Mouse (Mus musculus) ES-E14 (cell line): Measurements from ENCODE around the gene Zfp579. TPM values are rescaled to one million over a fixed set of nuclear protein-coding genes. Genes with fewer than 3 reads are reported as not detected.

ENCODE experiments used
- DNase-seq: peaks from one replicate; pipeline ENCODE4 v3.0.0-alpha.2; 2013; ENCODE audit warnings: low read depth, low spot score
- H3K27ac ChIP-seq: 2 replicates; pipeline ENCODE4 v1.5.1; 2012; ENCODE audit warnings: low read depth, mild to moderate bottlenecking, low read length, moderate library complexity, mixed read lengths; ENCODE audit not compliant: poor library complexity, insufficient read depth, severe bottlenecking
- H3K36me3 ChIP-seq: 2 replicates; pipeline ENCODE4 v1.6.1; 2012; ENCODE audit warnings: mild to moderate bottlenecking, low read length, moderate library complexity, mixed read lengths; ENCODE audit not compliant: control insufficient read depth, poor library complexity, insufficient read depth, severe bottlenecking
- H3K4me1 ChIP-seq, 2 experiments: fragments of 150-350 bp in 1 of 2; sonication (generic) in 1 of 2; 2 replicates each; pipeline ENCODE4 v1.6.1; 2012; ENCODE audit warnings: low read length in 2 of 2, mild to moderate bottlenecking in 1 of 2, mixed read lengths in 1 of 2; ENCODE audit not compliant: control insufficient read depth in 2 of 2, insufficient read depth in 2 of 2, poor library complexity in 1 of 2
- H3K4me3 ChIP-seq, 2 experiments: fragments of 150-350 bp in 1 of 2; sonication (generic) in 1 of 2; 2 replicates each; pipeline ENCODE4 v1.5.1; 2012; ENCODE audit warnings: low read length in 2 of 2, low read depth in 1 of 2, mild to moderate bottlenecking in 1 of 2, mixed read lengths in 1 of 2; ENCODE audit not compliant: insufficient read depth in 1 of 2, poor library complexity in 1 of 2, severe bottlenecking in 1 of 2
- H3K9ac ChIP-seq: 2 replicates; pipeline ENCODE4 v1.6.1; 2012; ENCODE audit warnings: low read depth, mild to moderate bottlenecking, low read length, mixed read lengths; ENCODE audit not compliant: poor library complexity, insufficient read depth, severe bottlenecking
- H3K9me3 ChIP-seq: fragments of 150-350 bp; sonication (generic); 2 replicates; pipeline ENCODE4 v1.6.1; 2012; ENCODE audit warnings: low read depth, mild to moderate bottlenecking, low read length; ENCODE audit not compliant: control insufficient read depth, insufficient read depth
- CHD2 ChIP-seq: IDR thresholded peaks from 2 replicates; pipeline ENCODE4 v1.6.1; 2014; ENCODE audit warnings: mild to moderate bottlenecking, low read depth, low read length, inconsistent platforms
- HCFC1 ChIP-seq: IDR thresholded peaks from 2 replicates; pipeline ENCODE4 v1.6.1; 2012; ENCODE audit warnings: low read length, inconsistent platforms, borderline replicate concordance; ENCODE audit not compliant: insufficient read depth
- MAFK ChIP-seq: IDR thresholded peaks from 2 replicates; pipeline ENCODE4 v1.6.1; 2014; ENCODE audit warnings: mild to moderate bottlenecking, low read depth, low read length, inconsistent platforms; ENCODE audit not compliant: insufficient read depth
- ZC3H11A ChIP-seq: IDR thresholded peaks from 2 replicates; pipeline ENCODE4 v1.6.1; 2012; ENCODE audit warnings: low read depth, mild to moderate bottlenecking, inconsistent platforms, low read length, borderline replicate concordance
- ZNF384 ChIP-seq: IDR thresholded peaks from 2 replicates; pipeline ENCODE4 v1.6.1; 2012; ENCODE audit warnings: low read depth, low read length, inconsistent platforms
- in situ Hi-C, 2 experiments: fragments of 600-800 bp; cut with MboI; formaldehyde crosslinking; loops; one replicate each; pipeline ENCODE4 v1.15.1; 2025; ENCODE audit warnings: low sequenced_read_pairs in 2 of 2, inconsistent platforms in 1 of 2; ENCODE audit not compliant: unreplicated experiment in 2 of 2
- total RNA-seq: library from RNA; depleted of rRNA; stranded (reverse); fragments of 300-350 nt; gene quantifications from 2 replicates; pipeline ENCODE4 v1.2.3, GENCODE M21; 2012

The Zfp579 gene
- total RNA-seq, 1 experiment, result 2.9 TPM

DNA sequence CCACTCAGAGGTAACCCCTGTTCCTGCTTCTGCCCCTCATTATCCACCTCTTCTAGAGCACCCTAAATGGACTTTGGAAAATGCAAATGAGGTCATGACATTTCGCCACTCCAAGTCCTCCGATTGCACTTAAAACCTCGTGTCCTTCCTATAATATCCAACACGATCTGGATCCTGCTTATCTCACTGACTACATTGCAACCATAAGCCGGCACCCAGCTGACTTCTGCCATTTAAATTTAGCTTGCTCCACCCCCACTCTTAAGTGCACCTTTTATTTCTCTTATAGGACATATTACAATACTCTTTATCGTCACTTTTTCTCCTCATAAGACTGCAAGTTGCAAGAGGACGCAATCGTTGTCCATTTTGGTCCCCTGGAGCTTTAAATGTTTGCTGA, 41.5 kb upstream of the Zfp579 start:
- DNase-seq, result no peak
- Histone ChIP-seq H3K9ac (no peak overlapping the region), H3K9me3 (no peaks in the 10 kb centered on the region), H3K4me1 (peaks cover 0 to 2% of the 10 kb centered on the region in 2 experiments; a peak in 1 of 4 replicates), H3K4me3 (peak overlapping the region in 1 of 2 experiments; percentile 94; a peak in 1 of 4 replicates), H3K27ac (no peak overlapping the region), H3K36me3 (no peaks in the 10 kb centered on the region; the same call in 1 of the 2 replicates)
- TF ChIP-seq MAFK, result no peak
- TF ChIP-seq ZNF384, result no peak
- TF ChIP-seq CHD2, result no peak
- TF ChIP-seq ZC3H11A, result no peak
- no peak for TF ChIP-seq HCFC1
- in situ Hi-C loops, result no loop called here

DNA sequence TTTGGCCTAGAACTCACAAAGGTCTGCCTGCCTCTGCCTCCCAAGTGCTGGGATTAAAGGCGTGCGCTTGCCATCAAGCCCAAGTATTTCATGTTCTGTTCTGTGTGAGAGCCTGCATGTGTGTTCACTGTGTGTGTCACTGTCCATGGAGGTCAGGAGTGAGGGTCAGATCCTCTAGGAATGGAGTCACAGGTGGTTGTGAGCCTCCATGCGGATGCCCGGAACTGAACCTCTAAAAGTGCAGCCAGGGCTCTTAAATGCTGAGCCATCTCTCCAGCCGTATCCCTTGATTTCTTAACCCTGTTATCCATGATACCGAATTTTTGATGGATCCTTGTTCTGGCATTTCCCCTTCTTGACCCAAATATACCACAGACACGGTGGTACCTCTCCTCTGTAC, 41.1 kb upstream of the Zfp579 start:
- TF ChIP-seq CHD2 (no peak), MAFK (no peak), ZNF384 (no peak), HCFC1 (no peak), ZC3H11A (no peak)
- Histone ChIP-seq H3K4me1 (peaks cover 0 to 2% of the 10 kb centered on the region in 2 experiments; a peak in 1 of 4 replicates), H3K9ac (no peak overlapping the region), H3K27ac (no peak overlapping the region), H3K9me3 (no peaks in the 10 kb centered on the region), H3K36me3 (no peaks in the 10 kb centered on the region; the same call in 1 of the 2 replicates), H3K4me3 (no peak overlapping the region)
- in situ Hi-C loops, result no loop called here
- DNase-seq, result no peak

DNA sequence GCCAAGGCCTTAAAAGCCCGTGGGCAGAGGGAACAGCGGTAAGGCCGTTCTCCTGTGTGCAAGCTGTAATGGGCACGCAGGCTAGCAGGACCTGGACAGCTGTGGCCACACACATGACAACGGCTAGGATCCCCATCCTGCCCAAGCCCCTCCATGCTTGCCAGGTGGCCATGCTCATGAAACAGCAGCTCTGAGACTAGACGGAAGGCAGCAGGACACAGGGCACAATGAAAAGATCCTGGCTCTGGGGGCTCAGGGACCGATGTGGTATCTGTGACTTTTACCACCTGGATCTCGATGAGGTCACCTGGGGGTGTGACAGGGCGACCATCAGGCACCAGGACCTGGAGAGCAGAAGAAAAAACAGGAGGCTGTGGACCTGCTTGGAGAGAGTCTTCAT, 40.2 kb upstream of the Zfp579 start:
- in situ Hi-C loops, result no loop called here
- no peak overlapping the region for H3K27ac ChIP-seq
- no peak for DNase-seq
- H3K9me3 ChIP-seq, result no peaks in the 10 kb centered on the region
- no peak overlapping the region for H3K9ac ChIP-seq
- no peaks in the 10 kb centered on the region; the same call in 1 of the 2 replicates for H3K36me3 ChIP-seq
- no peak overlapping the region for H3K4me3 ChIP-seq
- TF ChIP-seq ZC3H11A (no peak), ZNF384 (no peak), HCFC1 (no peak), MAFK (no peak), CHD2 (no peak)
- peaks cover 2 to 3% of the 10 kb centered on the region in 2 experiments; a peak in 1 of 4 replicates for H3K4me1 ChIP-seq

DNA sequence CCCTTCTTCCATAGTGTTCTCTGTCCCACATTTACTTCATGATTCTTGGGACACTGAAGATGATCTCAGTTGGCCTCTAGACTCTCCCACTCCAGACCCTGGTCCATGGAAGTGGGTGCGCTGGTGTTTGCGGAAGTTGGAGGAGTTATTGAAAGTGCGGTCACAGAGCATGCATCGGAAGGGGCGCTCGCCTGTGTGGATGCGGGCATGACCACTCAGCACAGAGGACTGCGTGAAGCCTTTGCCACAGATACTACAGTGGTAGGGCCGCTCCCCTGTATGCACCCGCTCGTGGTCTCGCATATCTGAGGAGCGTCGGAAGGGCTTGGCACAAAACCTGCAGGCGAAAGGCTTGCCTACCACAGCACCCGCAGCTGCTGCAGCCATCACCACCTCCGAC, 39.7 kb upstream of the Zfp579 start:
- peaks cover 2 to 3% of the 10 kb centered on the region in 2 experiments; a peak in 1 of 4 replicates for H3K4me1 ChIP-seq
- no peaks in the 10 kb centered on the region; the same call in 1 of the 2 replicates for H3K36me3 ChIP-seq
- H3K9me3 ChIP-seq, result no peaks in the 10 kb centered on the region
- no peak overlapping the region for H3K9ac ChIP-seq
- in situ Hi-C loops, result no loop called here
- H3K27ac ChIP-seq, result no peak overlapping the region
- no peak for DNase-seq
- no peak overlapping the region for H3K4me3 ChIP-seq
- TF ChIP-seq MAFK (no peak), CHD2 (no peak), ZNF384 (no peak), HCFC1 (no peak), ZC3H11A (no peak)

DNA sequence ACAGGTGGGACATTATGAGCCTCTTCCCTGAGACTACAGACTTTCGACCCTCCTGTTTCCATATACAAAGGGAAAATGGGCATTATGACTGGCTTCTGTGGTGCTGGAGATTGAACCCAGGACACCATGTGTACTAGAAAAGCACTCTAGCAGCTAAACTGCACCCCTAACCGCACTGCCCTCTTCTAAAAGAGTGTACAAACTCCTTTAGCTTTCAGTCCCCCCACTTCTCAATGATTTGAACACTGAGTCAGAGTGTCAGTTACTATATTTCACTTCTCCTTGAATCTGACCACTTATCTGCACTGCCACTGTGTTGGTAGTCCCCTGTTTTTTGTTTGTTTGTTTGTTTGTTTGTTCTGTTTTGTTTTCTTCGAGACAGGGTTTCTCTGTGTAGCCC, 37.9 kb upstream of the Zfp579 start, which contains the start of gene 4632433K11Rik:
TSS of gene 4632433K11Rik (plus strand) at position 301 of the 400 bp plus-strand sequence.
- Histone ChIP-seq H3K4me1 (peaks cover 2 to 10% of the 10 kb centered on the region in 2 experiments; a peak in 1 of 4 replicates), H3K9me3 (no peaks in the 10 kb centered on the region), H3K36me3 (peaks cover 3% of the 10 kb centered on the region; the same call in 1 of the 2 replicates), H3K27ac (no peak within 1 kb of the TSS), H3K4me3 (no peak within 1 kb of the TSS), H3K9ac (no peak within 1 kb of the TSS)
- no peak for TF ChIP-seq MAFK
- TF ChIP-seq CHD2, result no peak
- TF ChIP-seq ZNF384, result no peak
- TF ChIP-seq HCFC1, result no peak
- no peak for DNase-seq
- in situ Hi-C loops, result no loop called here
